Mouse (Mus musculus) kidney, postnatal 14 days (tissue): ENCODE results near the gene Tstd3.

ENCODE experiments used
- DNase-seq: peaks from one replicate; pipeline ENCODE4 v3.0.0; 2022; ENCODE audit warnings: mixed read lengths

Tstd3 gene

DNA sequence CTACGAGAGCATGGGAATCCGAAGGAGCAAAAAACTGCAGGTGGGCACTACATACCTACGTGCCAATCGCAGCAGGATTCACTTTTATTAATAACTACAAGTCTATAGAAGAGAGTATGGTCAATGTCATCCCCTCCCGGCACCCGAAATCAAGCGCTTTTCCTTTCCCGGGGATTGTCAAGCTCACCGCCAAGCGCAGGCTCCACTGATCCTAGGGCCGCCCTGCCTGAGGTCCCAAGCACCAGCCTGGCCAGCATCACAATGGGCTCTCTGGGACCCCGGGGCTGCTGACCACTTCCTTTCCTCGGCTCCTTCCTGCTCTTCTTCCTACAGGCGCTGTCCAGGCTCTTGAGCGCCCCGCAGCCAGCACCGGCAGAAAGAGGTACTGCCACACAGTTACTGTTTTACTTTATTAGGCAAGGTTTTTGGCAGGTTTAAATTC lies at the start of gene Tstd3, which contains the start of gene Usp45:
Tstd3 (minus strand) TSS at position 350 of the 442 bp plus-strand sequence.
Usp45 (plus strand) TSS at position 294 of the 442 bp plus-strand sequence.
- peak; percentile 86 for DNase-seq

DNA sequence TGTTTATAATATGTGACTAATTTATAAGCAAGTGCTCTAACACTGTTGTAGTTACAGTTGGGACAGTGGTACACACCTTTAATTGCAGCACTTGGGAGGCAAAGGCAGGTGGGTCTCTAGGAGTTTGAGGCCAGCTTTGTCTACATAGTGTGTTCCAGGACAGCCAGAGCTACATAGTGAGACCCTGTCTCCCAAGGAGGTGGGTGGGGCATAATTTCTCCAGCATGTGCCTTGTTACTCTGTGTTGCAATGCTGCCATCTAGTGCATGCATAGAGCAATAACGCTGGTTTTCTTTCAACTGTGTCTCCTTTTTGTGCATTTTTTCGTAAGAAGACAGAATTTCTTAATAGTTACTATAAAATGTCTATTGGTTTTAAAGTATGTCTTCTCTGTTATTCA lies 47.0 kb upstream of the Tstd3 start:
- peak; percentile 60 for DNase-seq

DNA sequence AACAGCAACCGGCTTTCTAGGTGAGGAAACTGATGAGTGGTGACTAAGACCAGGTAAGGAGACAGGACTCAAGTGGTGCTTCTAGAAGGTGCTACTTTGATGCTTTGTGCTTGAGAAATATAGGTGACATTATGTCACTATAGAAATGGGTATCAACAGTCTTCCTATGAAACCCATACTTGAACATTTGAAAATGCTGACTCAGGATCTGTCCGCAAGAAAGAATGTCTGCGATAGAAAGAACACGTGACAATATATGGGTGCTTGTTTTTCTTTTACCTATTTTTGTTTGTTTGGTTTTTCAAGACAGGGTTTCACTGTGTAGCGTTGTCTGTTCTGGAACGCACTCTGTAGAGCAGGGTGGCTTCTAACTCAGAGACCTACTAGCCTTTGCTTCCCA lies 45.6 kb upstream of the Tstd3 start:
- DNase-seq: no peak

DNA sequence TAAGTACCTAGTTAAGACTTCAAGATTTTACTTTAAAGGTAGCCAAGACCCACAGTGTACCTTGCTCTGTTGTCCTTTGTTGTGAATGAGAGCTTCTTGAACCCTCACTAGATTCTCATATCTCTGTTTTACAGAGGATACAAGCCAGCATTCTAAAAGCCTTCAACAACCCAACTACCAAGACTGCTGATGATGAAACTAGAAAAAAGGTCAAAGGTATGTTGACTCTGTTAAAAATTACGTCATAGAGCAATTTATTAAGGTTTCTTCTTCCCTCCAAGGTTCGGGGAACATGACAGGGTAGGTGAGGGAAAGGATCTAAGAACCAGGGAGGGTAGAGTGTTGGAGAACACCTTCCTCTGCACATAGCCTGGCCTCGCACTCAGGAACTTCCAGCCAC lies 43.6 kb upstream of the Tstd3 start:
- DNase-seq: no peak

DNA sequence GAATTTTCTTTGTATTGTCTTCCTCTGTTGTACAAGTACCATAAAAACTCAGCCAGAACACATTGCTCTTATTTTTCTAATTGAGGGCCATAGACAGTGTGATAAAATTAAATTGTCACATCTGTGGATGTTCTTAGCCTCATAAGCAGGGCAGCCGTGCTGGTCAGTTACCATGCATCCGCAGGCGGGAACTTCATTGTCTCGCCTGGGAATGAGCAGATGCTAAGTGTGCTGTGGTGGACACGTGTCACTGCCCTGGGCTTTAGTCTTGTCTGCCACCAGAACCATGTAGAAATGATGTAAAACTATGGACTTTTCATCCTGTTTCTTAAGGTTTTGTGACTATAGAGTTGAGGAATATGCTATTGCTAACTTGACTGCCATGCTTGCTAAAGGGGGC lies 40.2 kb upstream of the Tstd3 start:
- DNase-seq: no peak

DNA sequence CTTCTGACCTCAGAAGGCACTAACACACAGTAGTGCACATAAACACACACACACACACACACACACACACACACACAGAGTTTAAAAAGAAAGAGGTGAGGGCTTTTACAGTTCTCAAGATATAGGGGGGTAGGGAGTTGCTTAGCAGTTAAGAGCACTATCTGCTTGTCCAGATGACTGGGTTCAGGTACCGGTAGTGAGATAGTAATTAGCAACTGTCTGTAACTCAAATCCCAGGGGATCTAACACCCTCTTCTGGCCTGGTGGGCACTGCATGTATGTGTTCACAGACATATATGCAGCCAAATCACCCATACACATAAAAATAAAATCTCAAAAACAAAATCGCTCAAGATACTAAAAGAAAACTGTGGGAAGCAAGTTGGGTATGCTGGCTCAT lies 34.6 kb upstream of the Tstd3 start:
- DNase-seq: no peak

DNA sequence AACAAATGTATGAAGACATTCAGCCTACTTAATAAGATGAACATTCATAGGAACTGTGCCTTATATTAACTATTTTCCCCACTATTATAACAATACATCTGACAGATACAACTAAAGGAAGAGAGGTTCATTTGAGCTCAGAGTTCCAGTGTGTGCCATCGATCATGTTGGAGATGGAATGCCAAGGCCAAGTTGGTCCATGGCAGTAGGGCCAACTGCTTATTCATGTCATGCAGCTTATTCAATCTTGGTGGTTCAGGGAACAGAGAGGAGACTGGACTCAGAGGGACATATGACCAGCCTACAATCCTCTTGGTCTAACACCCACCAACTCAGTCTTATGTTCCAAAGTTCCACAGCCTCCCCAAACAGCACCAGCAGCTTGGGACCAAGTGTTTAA lies 34.0 kb upstream of the Tstd3 start:
- no peak for DNase-seq

DNA sequence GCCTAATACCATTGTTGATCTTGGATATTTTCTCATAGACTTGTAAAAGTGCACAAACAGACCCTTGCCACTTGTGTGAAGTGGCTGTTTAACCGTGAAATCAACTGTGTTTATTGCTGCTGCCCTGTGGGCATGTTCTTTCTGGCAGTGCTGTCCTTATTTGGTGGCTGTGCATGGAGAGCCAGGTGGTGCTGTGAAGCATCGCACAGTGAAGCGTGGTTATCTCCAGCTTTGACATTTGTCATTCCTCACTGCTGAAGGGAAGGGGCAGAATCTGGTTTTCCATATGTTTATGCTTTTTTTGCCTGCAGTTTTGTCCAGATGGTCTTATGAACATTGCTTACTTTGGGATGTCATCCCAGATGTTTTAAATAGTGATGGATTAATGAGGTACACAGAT lies 26.6 kb upstream of the Tstd3 start:
- DNase-seq: no peak

DNA sequence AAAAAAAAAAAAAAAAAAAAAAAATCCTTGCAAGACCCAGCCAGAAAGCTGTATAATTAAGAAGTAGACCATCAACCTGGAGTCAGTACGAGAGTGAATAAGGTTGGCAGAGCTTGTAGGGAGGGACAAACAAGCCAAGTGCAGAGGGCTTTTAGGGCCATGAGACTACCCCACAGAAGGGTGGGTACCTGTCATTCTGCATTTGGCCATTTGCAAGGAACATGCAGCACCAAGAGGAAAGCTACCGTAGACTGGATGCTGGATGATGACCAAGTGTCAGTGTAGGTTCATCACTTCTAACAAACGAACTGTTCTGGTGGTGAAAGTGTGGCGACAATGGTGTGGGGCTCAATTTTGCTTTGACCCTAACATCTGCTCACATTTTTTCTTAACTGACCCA lies 22.8 kb upstream of the Tstd3 start:
- no peak for DNase-seq

DNA sequence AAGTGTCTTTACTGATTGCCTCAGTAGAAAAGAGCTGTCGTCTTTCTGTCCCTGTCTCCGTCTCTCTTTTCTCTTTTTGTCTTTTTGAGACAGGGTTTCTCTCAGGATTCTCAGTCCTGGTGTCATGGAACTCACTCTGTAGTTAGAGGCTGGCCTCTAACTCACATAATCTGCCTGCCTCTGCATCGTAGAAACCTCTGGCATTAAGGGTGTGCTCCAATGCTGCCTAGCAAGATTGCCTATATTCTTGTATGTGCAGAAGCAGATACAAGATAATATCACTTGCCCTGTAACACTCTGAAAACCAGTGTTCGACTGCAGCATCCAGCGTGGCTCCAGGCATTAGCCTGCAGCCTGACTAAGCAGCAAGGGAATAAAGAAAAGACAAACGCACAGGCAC lies 21.9 kb upstream of the Tstd3 start:
- DNase-seq: no peak

DNA sequence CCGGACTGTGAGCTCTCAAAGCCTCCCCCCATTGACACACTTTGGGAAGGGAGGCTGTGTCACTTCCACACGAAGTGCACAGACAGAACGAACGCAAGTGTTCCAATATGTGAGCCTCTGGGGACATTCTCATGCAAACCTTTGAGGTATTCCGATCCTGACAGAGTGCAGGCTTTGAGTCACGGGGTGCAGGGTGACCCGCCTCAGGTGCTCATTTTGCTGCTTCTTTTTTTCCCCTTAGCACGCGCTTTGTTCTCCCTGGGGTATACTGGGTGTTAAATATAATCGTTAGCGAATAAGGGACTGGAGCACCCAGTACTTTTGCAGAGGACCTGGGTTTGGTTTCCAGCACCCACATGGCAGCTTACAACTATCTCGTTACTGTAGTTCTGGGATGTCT lies 19.3 kb upstream of the Tstd3 start:
- DNase-seq: no peak

DNA sequence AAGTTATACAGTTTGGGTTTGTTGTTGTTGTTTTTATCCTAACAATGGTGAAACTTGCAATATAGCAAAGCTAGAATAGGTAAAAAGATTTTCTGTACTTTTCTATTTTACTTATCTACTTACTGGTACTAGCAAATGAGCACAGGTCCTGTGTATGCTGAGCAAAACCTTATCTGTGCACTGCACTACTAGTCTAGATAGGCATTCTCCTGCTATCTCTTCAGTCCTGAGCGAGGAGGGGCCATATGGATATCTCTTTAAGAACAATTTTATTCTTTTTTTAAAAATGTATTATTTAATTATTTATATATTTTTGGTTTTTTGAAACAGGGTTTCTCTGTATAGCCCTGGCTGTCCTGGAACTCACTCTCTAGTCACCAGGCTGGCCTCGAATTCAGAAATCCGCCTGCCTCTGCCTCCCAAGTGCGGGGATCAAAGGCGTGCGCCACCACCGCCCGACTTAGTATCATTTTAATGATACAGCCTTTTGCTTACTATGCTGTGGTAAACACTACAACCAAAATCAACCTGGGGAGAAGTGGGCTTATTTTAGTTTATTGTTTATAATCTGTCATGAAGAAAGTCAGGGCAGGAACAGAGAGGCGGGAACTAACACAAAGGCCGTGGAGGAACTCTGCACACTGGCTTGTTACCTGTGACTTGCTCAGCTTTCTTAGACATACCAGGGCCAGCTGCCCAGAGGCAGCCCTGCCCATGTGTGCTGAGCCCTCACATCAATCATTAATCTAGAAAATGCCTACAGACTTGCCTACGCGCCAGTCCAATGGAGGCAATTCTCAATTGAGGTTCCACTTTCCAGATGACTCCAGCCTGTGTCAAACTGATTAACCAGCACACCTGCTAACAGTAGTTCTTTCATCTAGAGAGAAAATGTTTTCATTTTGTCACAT lies 14.1 kb upstream of the Tstd3 start:
- peak; percentile 34 for DNase-seq

DNA sequence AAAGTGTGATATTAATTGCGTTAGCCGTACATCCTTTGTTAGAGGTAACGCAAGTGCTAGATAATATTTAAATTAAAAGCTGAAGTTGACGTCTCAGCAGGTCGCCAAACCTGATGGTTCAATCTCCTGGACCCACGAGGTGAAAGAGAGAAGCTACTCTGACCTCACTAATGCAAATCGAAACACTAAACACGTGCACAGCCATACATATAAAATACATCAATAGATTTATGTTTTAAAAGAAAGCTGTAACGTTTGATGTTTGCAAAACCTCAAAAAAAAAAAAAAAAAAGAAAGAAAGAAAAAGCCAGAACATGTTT lies 9.9 kb upstream of the Tstd3 start:
- no peak for DNase-seq

DNA sequence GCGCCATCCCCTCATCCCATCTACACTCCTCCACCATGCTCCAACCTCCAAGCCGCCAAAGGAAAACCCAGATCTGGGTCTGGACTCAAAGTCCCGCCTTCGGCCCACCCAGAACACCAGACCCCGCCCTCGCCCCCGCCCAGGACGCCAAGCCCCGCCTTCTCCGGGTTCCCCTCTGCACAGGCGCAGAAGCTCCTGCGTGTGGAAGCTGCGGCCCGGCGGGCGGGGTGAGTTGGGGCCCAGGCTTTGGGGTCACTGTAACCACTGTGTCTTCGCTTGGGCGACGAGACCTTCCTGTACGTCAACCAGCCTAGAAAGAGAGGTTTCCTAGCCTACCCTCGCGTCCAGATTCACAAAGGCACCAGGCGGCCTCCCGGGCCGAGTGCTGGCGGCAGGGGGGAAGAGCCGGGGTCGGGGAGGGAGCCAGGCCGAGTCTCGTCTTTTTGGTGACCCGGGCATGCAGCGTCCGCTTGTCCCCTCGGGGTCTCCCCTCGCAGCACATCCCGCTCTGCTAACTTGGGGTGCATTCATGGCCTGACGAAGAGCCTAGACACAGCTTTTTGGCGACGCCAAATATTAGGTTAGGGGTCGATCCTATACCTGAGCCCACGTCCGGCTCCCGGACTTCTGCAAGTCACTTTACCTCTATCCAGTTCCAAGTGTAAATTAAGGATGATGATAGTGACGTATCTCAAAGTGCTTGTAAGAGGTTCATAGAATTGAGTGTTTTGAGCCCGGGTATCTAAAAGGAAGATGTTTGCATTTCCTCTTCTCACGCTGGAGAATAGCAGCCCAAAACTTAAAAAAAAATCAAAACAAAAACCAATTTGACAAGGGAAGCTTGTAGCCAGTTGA lies 9.3 kb upstream of the Tstd3 start:
- DNase-seq: peak; percentile 95

DNA sequence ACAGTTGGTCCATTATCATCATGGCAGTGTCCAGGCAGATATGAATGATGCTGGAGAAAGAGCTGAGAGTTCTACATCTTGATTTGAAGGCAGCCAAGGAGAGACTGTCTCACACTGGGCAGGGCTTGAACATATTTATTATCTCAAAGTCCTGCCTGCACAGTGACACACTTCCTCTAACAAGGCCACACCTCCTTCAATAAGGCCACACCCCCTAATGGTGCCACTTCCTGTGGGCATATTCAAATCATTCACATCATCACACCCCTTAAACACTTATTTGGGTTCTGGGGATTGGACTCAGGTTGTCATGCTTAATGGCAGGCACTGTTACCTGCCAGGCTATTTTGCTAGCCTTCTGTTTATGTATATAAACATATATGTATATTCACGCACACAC lies 5.3 kb upstream of the Tstd3 start:
- DNase-seq: no peak

DNA sequence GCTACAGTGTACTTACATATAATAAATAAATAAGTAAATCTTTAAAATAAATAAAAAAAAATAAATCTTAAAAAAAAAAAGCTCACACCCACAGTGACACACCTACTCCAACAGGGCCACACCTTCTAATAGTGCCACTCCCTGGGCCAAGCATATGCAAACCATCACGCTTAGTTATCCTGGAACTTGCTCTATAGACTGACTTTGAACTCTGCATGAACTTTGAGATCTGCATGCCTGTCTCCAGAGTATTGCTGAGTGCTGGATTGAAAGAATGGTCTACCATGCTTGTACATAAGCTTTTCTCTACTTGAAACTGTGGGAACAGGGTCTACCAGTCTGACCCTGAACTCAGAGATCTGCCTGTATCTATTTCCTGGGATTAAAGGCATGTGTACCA lies 4.1 kb upstream of the Tstd3 start:
- no peak for DNase-seq

DNA sequence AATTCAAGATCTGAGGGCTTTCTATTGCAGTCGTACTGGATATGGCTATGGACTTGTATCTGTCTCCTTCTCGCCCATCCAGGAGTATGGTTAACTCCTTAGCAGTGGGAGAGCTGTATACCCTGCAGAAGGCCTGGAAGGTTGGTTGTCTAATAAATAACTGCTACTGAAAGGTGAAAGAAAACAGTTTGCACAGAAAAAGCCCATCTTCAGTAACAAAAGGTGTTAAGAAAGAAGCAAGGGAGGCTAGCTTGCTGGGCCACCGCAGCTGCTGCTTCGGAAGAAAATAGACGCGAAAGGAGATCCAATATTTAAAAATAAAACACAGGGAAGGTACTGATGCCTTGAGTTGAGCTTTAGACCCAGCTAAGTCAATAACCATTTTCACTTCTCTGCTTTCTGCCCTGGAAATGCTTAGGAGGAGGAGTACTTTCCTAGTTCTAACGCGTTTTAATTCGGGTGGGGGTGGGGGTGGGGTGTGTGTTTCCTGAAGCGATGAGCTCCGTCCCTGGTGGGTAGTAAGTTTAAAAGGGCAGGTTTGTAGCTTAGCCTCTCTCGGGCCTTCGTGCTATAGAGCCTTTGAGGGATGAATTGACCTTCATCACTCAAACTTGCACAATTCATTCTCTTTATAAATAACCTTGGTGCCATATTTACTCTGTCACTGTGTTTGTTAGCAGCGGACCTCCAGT lies 695 bp downstream of the Tstd3 start:
- DNase-seq: no peak

DNA sequence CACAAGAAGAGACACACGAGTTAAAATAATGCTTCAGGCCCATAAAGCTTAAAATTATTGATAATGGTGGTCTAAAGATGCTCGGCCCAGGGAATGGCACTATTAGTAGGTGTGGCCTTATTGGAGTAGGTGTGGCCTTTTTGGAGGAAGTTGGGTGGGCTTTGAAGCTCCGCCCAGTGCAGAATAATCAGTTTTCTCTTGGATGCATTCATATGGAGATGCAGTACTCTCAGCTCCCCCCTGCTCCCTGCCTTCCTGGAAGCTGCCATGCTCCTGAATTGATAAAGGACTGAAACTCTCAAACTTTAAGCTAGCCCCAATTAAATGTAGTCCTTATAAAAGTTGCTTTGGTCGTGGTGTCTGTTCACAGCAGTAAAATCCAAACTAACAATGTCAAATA lies 3.2 kb downstream of the Tstd3 start:
- DNase-seq: no peak

DNA sequence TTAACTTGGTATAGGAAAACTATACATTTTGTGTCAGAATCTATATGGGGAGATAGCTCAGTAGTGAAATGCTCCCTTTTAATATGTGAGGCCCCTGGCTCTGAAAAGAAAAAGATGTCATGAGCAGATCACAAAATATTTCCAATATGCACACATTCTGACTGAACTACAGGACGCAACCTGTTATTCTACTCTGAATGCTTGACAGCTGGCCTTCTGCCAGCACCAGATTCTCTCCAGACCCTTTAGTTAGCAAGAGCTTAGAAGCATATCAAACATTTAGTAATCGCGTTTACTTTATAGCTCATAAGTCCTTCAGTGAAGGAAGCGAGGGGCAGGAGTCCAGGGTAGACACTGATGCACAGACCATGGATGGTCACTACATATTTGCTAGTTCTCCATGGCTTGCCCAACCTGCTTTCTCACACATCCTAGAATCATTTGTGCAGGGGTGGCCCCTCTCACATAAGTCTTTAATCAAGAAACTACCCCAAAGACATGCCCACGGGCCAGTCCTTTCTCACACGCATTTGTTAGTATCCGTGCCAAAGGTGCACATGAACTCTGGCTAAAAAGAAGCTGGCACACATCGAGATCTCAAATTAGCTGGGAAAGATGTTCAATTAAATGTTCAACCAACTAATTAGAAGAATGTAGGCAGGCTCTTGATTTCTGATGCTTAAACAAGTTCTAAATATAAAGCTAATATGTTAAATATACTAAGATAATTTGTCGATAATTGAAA lies 5.4 kb downstream of the Tstd3 start:
- DNase-seq: no peak

DNA sequence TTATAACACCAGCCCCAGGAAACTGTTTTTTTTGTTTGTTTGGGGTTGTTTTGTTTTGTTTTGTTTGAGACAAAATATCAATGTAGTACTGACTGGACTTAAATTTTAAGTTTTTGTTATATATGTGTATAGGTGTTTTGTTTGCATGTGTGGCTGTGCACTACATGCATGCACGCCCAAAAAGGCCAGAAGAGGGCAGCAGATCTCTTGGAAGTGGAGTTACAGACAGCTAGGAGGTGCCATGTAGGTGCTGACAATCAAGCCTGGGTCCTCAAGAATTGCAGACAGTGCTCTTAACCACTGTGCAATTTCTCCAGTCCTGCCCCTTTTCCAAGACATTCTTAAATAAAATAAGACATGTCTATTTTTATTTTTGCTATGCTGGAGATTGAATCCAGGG lies 8.2 kb downstream of the Tstd3 start:
- no peak for DNase-seq

DNA sequence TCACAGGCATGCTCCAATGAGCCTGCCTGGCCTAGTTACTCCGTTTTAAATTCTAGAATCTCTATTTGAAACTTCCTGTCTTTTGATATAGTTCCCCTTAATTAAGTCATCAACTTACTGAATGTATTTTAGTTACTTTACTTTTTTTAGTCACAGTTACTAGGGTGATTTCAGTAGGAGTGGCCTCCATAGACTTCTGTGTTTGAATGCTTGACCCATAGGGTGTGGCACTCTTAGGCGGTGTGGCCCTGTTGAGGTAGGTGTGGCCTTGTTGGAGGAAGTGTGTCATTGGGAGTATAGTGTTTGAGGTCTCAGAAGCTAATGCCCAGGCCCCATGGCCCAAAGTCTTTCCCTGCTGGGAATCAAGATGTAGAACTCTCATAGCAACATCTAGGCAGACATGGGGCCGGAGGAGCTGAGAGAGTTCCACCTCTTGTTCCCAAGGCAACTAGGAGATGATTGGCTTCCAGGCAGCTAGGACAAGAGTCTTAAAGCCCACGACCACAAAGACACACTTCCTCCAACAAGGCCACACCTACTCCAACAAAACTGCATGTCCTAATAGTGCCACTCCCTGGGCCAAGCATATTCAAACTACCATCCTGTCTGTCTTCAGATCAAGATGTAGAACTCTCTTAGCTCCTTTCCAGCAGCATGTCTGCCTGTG lies 11.8 kb downstream of the Tstd3 start:
- DNase-seq: no peak

DNA sequence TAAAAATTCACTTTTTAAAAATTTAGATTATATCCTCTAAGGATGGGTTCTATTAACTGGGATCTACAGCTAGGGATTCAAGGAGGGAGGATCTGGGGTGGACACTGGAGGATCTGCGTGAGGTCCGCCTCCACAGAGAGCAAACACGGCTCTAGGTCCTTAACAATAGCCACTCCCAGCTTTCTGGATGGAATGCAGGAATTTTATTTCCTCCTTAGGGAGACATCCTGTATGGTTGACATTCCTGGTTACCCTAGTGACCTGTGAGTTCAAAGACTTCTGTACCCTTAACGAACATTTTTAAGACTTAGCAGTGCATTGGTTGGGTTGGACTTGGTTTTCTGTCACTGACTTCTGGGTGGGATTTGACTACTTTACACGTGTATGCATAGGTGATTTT lies 21.3 kb downstream of the Tstd3 start:
- no peak for DNase-seq
